Mouse (Mus musculus): ENCODE data around the gene Hmcn1.

Hmcn1 gene

DNA sequence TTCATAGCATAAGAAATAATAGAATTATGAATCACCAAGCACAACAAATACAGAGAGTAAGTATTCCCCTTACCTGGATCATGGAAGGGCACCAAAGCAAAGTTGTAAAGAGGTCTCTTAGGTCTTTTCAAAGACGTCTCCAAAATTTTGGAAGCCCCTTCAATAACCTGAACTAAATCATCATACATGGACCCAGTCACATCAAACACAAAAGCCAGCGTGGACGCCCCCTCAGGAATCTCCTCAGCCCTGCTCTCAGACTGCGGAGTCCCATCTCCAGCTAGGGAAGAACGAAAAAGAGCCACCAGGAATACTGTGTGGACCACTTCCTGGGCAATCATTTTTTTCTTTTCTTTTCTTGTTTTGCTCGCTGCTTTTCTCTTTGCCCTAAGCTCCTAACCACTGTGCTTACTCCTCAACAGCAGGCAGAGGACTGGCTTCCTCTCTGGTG, 499 bp downstream of the Hmcn1 start:
- DNase-seq (ENCODE audit: low spot score): no peak

- DNase-seq (ENCODE audit: low spot score): peak; percentile 24
Measured at GRCm38 (mm10) chr1:150991745-150992554, 1.3 kb downstream of the Hmcn1 start.

DNA sequence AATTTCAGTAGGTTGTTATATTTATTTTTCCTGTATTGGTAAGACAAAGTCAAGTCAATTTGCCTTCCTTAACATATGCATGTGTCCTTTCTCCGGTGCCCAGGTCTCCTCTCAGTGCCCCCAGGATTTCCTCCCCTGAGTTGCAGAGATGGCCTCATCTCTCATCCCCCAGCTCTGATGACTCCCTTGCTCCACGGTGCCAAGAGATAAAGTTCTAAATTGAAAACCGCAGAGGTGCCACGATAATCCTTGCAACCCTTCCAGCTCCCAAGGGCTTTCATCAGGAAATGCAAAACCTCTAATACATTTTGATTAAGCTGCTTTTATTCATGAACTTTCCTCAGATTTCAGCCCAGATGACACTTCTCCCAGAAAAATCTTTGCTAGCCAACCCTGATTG, 8.3 kb downstream of the Hmcn1 start:
- no peak for DNase-seq (ENCODE audit: low spot score)

GRCm38 (mm10) chr1:150984092-150984503, 9.1 kb downstream of the Hmcn1 start:
- no peak for DNase-seq (ENCODE audit: low spot score)

GRCm38 (mm10) chr1:150978651-150979050, 14.6 kb downstream of the Hmcn1 start:
- DNase-seq (ENCODE audit: low spot score): no peak

DNA sequence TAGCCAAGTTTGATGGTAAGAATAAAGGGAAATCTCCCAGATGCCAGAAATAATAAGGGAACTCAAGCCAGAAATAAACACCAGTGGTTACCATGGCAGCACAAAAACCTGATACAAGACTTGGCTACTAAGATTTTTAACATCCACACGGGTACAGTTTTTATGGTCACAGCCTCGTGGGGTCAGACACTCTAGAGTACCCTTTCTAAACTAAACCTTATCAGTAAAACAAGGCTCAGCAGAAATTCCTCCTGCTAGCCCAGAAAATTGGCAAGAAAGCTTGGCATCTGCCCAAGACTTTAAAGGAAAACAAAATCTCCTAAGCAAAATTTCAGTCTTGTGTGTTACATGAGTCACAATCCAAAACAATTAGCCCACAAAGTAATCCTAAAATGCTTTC, 17.0 kb downstream of the Hmcn1 start:
- DNase-seq (ENCODE audit: low spot score): no peak

DNA sequence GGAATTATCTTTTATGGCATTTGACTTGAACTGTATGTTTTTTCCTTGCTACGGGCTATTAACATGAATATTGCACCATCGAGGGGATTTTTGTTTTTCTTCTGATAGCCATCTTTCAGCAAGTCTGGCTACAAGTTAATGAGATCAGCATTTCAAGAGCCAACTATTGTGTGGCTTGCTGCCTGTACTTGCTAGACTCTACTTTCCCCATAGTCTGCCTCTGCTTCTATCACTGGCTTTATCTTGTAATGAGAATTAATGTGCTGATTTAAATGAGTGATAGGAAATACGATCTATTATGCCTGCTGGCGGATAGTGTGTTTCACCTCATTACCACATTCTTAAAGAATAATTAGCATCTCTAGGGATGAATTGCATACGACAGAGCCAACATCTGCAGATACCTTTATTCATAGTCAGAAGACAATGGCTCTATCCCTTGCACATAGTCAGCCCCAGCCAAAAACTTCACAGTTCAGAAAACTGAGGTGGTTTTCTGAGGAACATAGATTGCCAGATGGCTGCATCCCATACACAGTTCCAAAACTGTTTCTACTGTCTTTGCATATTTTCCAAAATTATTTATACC, 33.7 kb downstream of the Hmcn1 start:
- no peak for DNase-seq (ENCODE audit: low spot score)

DNA sequence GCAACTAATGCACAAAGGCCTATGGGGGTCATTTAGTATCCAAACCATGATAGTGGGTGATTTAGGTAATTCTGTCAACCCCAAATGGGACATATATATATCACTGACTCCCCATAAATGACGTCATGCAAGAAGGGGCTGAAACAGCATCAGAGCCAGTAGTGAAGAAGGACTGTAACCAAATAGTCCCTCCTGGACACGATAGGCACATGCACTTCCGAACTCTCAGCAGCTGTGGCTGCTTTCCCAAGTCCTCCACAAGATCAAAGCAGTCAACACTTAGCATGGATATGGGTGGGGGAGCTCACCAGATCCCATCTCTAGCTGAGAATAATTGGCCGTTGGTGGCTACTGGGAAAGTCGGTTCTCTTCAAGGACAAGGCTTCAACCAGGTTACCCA, 42.2 kb downstream of the Hmcn1 start:
- DNase-seq (ENCODE audit: low spot score): no peak

- peak; percentile 26 for DNase-seq (ENCODE audit: low spot score)
Measured at GRCm38 (mm10) chr1:150950046-150950445, 43.2 kb downstream of the Hmcn1 start.

GRCm38 (mm10) chr1:150948911-150949310, 44.3 kb downstream of the Hmcn1 start:
- DNase-seq (ENCODE audit: low spot score): no peak

- DNase-seq (ENCODE audit: low spot score): no peak
Measured at GRCm38 (mm10) chr1:150943601-150944000, 49.6 kb downstream of the Hmcn1 start.

DNA sequence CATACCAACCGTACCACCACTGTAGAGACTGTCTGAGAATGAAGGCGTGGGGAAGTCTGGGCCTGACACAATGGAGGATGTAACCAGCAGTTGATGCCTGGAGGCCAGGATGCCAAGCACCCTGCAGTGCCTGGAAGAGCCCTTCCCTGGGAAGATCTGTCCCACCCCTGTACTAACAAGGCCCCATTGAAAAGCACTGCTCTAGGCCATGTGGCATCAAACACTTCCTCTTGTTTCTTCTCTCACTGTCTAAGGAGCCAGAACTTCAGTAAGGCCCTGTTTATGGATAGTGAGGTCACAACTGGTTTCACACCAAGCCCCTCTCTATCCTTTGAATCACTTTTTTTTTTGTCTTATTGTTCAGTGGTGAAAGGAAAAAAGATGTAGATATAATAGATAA, 51.1 kb downstream of the Hmcn1 start:
- DNase-seq (ENCODE audit: low spot score): no peak

DNA sequence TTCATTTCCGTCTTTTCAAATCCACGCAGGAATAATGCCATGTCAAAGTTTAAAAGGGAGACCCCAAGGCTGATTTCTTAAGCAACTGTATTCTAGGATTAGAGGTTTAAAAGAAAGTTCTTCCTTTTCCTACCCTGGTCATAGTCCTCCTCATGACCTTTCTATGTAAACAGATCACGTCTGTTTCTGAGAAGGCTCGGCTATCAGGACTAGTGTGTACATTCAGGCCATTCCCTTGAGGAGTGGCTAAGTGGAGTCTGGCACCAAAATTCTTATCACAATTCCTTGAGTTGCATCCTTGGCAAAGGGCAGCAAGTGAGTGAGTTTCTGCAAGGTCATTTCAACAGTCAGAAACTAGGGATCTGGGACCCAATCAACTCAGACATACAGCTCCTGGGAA, 56.4 kb downstream of the Hmcn1 start:
- no peak for DNase-seq (ENCODE audit: low spot score)

DNA sequence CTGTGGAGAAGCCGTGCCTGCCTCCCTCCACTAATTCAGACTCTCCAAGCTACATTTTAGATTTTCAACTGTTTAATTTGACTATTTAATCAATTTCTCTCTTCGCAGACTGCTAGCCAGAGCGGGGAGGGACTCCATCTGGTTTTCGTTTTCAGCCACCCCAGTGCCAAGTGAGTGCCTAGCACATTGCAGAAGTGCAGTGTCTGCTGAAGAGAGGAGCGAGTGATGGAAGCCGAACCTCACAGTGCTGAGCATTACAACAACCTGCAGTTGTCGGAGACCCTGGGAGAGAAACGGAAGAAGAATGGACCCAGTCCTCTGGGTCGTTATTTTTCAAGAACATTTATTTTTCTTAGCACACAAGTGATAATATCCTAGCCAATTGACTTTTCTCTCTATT, 59.6 kb downstream of the Hmcn1 start:
- DNase-seq (ENCODE audit: low spot score): no peak

DNA sequence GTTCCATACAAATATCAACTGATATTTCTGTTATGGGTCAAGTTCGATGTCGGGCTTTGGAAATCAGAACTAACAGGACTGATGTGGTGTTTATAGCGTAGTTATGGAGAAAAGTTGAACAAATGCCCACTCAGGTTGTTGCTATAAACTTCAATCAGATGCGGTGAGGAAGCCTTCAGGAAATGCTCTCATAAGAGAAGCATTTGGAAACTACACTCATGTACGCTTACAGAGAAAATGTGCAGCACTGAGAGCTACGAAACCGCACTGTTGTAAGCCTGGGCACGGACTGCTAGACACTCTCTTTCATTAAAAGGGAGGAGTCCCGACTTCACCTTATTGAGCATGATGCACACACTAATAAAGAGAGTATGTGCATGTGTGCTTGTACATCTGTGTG, 72.4 kb downstream of the Hmcn1 start:
- DNase-seq (ENCODE audit: low spot score): no peak

- peak; percentile 77 for DNase-seq (ENCODE audit: low spot score)
Measured at GRCm38 (mm10) chr1:150920276-150920675, 73.0 kb downstream of the Hmcn1 start.

- DNase-seq (ENCODE audit: low spot score): no peak
Measured at GRCm38 (mm10) chr1:150914936-150915335, 78.3 kb downstream of the Hmcn1 start.

GRCm38 (mm10) chr1:150913586-150914136, 79.6 kb downstream of the Hmcn1 start:
- no peak for DNase-seq (ENCODE audit: low spot score)

DNA sequence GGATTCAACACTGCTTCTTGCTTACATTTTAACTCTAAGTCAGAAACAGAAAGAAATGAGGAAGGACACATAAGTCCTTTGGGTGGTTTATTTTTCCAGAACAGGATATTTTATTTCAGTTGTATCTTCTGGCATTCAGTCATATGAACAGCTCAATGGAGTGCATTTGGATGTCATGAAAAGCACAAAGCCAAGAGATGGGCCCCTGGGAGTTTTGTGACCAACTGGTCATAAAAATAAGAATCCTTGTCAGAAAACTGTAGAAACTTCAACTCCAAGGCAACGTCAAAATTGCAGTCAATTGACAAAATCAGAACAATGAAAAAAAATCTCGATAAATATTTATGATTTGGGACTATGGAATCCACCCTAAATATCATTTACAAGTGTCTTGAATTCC, 83.6 kb downstream of the Hmcn1 start:
- DNase-seq (ENCODE audit: low spot score): no peak

- DNase-seq (ENCODE audit: low spot score): no peak
Measured at GRCm38 (mm10) chr1:150893677-150894188, 99.5 kb downstream of the Hmcn1 start.

DNA sequence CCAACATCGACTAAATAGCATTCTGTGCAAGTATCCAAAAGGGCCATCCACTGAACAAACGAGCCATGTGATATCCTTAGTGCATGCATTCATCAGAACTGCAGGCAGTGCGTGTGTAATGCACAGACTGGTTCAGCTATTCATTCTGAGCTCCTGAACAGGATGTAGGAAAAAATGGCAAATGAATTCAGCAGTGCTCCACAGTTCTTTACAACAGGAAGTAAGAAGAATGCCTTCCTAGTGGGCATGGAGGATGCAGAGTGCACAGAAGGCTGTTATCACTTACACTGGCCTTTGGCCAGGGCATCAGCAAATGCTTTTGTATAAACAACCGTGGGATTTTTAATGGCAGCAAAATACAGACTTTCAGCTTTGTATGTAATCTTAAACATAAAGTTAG, 103.2 kb downstream of the Hmcn1 start:
- DNase-seq (ENCODE audit: low spot score): no peak

DNA sequence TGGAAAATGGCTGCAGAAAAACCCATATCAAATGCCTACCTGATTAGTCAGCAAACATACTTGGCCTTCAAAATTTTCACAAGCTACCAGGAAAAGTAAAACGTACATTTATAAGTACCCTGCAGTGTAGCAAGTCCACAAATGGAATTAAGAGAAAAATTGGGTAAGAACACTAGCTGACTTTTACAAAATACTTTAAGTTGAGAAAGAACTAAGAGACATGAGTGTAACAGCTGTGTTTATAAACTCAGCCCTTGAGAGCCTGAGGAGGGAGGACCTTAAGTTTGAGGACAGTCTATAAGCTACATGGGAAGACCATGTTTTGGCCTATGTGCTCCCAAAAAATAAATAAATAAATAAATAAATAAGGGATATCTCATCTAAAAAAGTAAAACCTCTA, 107.0 kb downstream of the Hmcn1 start:
- no peak for DNase-seq (ENCODE audit: low spot score)

- DNase-seq (ENCODE audit: low spot score): no peak
Measured at GRCm38 (mm10) chr1:150878421-150878820, 114.8 kb downstream of the Hmcn1 start.

All from retina, embryonic 14.5 days (tissue).